Mouse (Mus musculus): ENCODE data around the gene Tpx2.

DNA sequence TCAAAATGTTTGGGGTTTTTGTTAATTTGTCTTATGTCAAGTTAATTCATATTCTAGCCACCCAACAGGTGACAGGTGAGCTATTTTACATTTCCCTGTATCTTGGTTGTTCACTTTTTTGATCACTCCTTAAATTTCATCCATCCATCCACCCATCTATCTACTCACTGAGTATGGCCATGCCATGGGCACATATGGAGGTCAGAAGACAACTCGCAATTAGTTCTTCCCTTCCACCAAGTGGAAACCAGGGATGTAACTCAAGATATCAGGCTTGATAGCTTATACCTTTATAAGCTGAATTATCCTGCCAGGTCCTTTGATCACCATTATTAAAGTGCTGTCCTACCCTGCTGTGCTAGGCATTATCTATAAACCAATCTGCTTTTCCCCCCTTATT is 24.0 kb upstream of the Tpx2 start:
- TF ChIP-seq CTCF (IDR thresholded peaks at IDR 0.05; ENCODE audit: low read depth) (no peak), EP300 (IDR thresholded peaks at IDR 0.05; ENCODE audit: low read depth) (no peak)

Data from liver, postnatal 0 days (tissue).